Mouse (Mus musculus): Measurements from ENCODE around the gene Rapgef6. TPM values are rescaled to one million over a fixed set of nuclear protein-coding genes. Genes with fewer than 3 reads are reported as not detected.

The Rapgef6 gene
- total RNA-seq, 2 experiments from 2014 or later, result 23.0 to 24.5 TPM

GRCm38 (mm10) chr11:54735114-54735513, 212.5 kb downstream of the Rapgef6 start:
- DNase-seq, result no peak

GRCm38 (mm10) chr11:54736903-54737302, 214.3 kb downstream of the Rapgef6 start:
- DNase-seq, result no peak

- DNase-seq, result no peak
Measured at GRCm38 (mm10) chr11:54739012-54739750, 216.5 kb downstream of the Rapgef6 start.

- DNase-seq, result no peak
Measured at GRCm38 (mm10) chr11:54741330-54741729, 218.7 kb downstream of the Rapgef6 start.

GRCm38 (mm10) chr11:54744231-54744630, 221.6 kb downstream of the Rapgef6 start:
- DNase-seq, result no peak

Small RNA genes within 50 kb of the gene (microRNA-seq; reads per million reads assigned to microRNA genes)
- gene Gm26116, result not detected

Other genes with a start within 250 kb of the Rapgef6 start
- 1 to 10 TPM; 2.7 to 3.1 TPM for gene Acsl6, start 219.0 kb upstream of the Rapgef6 start, total RNA-seq (2021)
- not detected for gene Meikin, start 152.2 kb upstream of the Rapgef6 start, total RNA-seq (2021)
- 10 to 100 TPM; 25.5 to 31.3 TPM for gene Fnip1, start 84.6 kb upstream of the Rapgef6 start, total RNA-seq (2021)